Mouse (Mus musculus): ENCODE measurements around the gene Pgm1.

The Pgm1 gene

GRCm38 (mm10) chr4:99958084-99958815, 29.0 kb downstream of the Pgm1 start:
- no peak for DNase-seq

- no peak for DNase-seq
Observed at GRCm38 (mm10) chr4:99959308-99959707, 30.1 kb downstream of the Pgm1 start.

GRCm38 (mm10) chr4:99966555-99966954, 37.3 kb downstream of the Pgm1 start:
- no peak for DNase-seq

DNA sequence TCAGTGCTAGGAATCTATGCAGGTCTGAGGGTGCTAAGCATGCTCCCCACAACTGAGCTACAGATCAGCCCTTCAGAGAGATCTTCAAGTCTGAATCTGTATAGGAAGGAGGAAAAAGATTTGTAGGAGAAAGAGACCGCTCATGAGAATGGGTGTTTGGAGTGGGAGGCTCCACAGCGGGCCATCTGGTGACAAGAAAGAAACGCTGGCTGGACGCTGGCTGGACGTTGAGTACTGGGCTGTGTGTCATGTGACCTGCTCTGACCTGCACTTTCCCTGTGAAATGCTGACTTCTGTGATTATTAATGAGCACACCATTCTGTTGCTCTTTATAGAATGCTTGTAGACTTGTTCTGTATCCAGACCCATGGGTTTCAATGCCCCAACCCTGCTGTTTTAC, 40.1 kb downstream of the Pgm1 start:
- DNase-seq: peak; percentile 32

DNA sequence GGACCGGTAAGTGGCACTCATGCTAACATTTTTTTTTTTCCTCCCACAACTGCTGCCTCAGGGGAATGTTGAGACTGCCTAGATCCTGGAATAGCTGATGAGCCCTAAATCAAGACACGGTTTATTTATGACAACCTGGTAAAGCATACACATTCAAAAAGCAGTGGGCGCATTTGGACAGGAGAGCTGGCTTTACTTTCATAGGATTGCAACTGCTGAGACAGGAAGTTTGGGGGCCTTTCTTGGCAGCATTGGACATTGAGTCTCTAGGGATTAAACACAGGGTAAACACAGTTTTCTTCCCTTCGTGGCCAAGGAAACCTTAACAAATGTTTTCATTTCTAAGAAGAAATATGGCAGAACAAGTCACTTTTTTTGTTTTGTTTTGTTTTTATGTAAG, 40.9 kb downstream of the Pgm1 start:
- no peak for DNase-seq

GRCm38 (mm10) chr4:99972886-99973285, 43.7 kb downstream of the Pgm1 start:
- DNase-seq: no peak

DNA sequence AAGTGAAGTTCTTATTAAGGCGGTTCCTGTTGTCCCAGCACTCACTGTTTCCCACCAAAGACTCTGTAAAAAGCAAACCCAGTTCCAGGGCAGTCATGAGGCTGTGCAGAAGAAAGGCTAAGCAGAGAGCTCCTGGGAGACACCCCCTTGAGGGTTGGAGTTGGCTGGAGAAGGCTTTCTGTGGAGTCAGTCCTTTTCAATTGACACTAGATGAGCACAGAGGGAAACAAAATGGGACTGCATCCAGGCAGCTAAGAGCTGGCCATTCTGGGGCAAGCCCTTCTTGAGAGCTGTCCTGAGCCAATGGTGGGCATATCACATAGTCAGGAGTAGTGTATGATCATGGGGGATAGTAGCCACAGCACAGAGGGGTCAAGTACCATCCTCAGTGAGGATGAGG, 44.7 kb downstream of the Pgm1 start:
- DNase-seq: no peak

DNA sequence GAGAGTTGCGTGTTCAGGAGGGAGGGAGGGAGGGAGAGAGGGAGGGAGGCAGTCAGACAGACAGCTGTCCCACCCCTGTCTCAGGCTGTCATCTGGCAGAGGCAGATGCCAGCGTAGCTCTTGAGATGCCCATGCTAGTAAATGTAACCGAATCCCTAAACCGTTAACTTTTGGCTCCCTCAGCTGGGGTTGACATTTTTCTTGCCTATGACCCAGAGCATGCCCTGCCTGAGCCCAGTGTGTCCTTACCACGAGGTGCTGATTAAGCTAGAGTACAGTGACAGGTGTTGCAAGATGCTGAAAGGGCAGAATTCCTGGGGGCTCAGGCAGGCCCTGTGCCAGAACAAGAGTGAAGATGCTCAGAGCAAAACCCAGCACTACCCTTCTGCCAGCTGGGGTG, 45.2 kb downstream of the Pgm1 start:
- DNase-seq: no peak

DNA sequence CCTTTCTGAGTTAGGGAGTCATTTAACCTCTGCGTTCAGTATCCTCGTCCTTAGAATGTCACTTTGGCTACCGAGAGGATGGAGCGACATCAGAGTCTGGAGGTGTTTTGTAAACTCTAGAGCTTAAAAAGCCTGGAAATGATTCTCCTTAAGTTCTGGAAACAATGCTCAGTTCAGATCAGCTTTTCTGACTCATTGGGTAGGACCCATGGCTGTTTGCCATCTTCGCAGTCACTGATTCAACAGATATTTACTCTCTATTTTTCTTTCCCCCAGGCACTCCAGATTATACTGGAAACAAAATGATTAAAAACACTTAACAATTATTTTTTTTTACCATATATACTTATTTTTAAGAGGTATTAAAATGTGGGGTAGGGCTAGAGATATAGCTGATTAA, 50.1 kb downstream of the Pgm1 start:
- no peak for DNase-seq

DNA sequence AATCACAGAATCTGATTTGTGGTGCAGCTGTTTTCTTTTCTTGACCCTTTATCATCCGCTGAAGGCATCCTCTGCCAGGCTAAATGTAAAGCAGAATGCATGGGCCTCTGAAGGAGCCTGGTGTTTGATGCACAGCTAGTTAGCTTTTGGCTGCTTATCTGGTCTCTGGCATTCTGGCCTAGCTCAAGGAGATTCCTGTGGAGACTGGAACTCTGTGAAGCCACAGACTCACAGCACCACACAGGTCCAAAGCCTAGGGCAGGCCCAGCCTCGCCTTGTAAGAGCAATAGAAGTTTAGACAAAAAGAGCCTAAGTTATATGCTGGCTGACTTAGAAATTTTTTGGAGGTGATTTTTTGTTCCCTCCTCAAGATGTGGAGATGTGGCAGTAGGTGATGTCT, 52.0 kb downstream of the Pgm1 start:
- no peak for DNase-seq

GRCm38 (mm10) chr4:99983652-99984368, 54.6 kb downstream of the Pgm1 start:
- no peak for DNase-seq

GRCm38 (mm10) chr4:99984369-99984752, 55.1 kb downstream of the Pgm1 start:
- no peak for DNase-seq

DNA sequence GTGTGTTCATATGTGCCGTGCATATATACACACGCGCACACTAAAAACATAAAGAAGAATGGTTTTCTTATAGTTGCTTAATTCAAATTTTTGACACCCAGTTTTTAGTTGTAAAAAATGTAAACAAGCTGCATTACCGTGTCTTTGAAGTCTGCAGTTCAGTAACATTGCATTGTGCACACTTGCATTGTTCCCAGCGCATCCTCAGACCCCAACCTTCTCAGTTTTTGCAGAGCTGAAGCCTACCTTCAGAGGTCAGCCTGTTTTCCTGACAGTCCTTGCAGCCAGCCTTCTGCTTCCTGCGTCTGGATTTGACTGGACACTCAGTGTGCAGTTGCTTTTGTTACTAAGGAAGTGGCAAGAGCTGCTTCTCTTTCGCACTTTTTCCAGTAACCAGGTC, 55.9 kb downstream of the Pgm1 start:
- no peak for DNase-seq

DNA sequence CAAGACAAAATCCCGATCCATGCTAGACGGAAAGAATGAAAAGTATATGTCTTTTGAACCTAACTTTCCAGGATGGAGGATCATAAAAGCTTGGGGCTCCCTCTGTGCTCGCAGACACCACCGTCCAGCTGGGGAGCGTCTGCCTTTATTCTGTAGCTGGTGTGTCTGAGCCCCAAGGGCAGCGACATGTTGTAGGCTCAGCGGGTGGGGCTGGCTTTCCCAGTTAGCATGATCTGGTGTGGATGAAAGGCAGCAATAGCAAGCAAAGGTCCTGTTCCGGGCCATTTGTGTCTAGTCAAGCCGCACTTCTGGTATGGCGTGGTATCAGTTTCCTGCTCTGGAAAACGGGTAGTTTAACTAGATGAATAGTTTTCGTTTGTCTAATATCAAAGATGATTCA, 56.4 kb downstream of the Pgm1 start:
- no peak for DNase-seq

DNA sequence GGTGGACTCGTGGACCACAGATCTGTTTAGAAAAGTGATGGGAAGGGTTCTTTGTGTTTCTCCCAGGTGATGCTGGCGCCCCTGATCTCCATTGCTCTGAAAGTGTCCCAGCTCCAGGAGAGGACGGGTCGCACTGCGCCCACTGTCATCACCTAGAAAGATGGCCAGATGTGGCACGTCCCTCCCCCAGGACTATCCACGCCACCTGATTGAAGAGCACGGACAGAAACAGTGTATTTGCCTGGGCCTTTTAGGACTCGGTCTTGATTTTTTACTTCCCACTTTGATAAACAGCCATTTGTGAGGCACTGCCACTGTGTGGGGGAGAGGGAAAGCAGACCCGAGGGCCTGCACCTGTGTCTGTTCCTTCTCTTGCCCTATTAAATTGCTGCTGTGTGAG, 57.4 kb downstream of the Pgm1 start:
- no peak for DNase-seq

- no peak for DNase-seq
Observed at GRCm38 (mm10) chr4:99988771-99989170, 59.6 kb downstream of the Pgm1 start.

DNA sequence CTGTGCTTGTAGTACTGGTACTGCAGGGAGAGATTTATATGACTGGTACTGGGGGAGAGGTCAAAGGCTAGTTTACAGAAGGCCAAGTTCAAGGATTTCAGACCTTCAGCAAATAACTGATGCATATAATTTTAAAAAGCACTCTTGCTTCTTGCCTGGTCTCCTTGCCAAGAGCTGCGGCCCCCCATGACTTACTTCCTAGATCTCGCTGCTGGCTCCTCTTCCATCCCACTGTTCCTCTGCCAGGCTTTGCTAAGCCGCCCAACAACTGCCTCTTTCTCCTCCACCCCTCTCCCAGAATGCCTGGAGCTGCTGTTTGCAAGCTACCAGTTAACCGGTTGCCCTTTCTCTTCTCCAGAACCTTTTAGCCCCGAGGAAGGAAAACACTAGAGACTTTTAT, 71.8 kb downstream of the Pgm1 start:
- no peak for DNase-seq

- DNase-seq: no peak
Observed at GRCm38 (mm10) chr4:100001806-100002205, 72.6 kb downstream of the Pgm1 start.

DNA sequence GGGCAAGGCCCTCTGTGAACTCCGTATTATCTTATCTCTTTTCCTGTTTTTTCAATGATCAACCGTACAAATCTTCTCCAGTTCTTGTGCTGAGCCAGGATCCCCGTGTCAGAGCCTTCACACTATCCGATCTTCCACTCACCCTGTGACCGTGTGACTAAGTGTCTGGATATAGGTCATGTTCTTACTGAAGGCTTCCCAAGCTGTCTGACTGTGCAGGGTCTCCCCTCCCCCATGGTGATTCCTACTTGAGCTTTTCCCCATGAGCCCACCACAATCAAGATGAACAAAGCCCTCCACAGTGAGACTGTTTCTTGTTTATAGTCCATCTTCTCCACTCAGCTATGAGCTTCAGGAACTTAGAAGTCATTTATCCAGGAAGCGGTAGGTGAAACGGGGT, 78.5 kb downstream of the Pgm1 start:
- no peak for DNase-seq

DNA sequence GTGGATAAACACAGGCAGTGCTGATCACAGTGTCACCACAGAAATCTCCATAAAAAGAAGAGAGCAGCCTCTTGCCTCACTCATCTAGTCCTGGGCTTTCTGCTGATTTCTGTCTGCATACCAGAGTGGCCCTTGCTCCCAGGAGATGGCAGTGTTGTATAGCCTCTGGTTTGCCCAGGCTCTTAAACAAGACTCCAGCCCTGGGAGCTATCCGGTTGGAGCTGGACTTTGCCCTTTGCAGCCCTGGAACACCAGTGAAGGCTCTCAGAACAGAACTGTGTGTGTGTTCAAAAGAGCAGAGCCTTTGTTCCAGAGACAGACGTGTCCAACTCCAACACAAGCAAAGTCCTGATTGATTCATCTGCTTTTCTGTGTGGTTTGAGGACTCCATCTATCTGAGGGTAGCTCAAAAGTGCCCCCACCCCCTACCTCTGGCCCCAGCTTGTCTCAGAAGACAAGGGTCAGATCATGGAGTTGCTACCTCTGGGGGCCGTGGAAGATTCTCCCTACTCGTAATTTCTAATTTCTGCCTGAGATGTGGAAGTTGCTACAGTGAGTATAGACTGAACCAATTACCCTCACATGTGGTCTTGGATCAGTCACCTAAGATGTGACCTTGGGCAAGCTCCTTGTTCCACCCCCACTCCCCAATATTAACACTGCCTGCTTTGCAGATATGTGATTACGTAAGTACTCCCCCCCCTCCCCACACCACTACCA, 79.3 kb downstream of the Pgm1 start:
- peak; percentile 75 for DNase-seq

GRCm38 (mm10) chr4:100009211-100009678, 80.0 kb downstream of the Pgm1 start:
- DNase-seq: no peak

DNA sequence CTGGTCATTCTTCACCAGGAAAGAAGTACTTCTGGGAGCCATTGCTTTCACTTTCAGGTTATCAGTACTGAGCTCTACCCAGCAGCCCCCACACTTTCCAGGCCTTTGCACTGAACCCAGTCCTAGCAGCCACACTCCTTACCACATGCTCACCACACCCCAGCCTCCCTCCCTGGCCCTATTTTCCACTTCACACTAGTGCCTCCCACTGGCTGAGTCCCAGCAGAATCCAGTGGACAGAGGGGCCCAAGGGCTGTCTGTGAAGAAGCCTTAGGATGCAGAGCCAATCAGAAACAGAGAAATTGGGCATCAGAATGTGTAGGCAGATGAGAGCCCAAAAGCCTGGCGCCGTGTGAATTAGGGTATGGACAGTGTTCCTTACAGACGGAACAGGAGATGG, 81.7 kb downstream of the Pgm1 start:
- no peak for DNase-seq

DNA sequence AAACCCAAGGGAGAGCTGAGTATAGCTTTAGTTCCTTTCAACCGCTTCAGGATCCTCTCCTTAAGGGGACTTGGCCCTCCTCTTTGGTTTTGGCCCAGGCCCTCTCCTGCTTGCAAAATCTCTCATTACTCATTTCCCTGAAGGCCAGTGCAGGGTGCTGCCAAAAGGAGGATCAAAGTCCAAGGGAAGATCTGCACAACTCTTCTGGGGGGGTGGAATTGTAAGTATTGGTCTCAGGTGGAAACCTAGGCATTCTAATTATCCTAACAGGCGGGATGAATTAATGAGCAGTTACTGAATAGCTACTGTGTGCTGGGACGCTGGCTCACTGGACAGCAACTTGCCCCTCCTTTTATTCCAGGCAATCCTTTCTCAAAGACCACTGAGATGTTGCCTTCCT, 82.3 kb downstream of the Pgm1 start:
- no peak for DNase-seq
